Mouse (Mus musculus) ES-E14 (cell line): ENCODE measurements at regions not wholly inside any gene's neighbourhood (a gene's known extent, or its start where the extent isn't known, plus 50 kb on each side); places are given as distances from the start of the nearest gene placed in this dataset.

ENCODE experiments used
- CHD2 ChIP-seq: IDR thresholded peaks from 2 replicates; pipeline ENCODE4 v1.6.1; 2014; ENCODE audit warnings: mild to moderate bottlenecking, low read depth, low read length, inconsistent platforms
- ZNF384 ChIP-seq: IDR thresholded peaks from 2 replicates; pipeline ENCODE4 v1.6.1; 2012; ENCODE audit warnings: low read depth, low read length, inconsistent platforms

GRCm38 (mm10) chrX:23015562-23015961, 349.3 kb downstream of the Klhl13 start:
- TF ChIP-seq ZNF384 (no peak), CHD2 (no peak)
